20 mouse cellular contexts compared by ENCODE assay signal in genomic region chr8:92902981-92903380, GRCm38 (mm10). TPM values are rescaled to one million over a fixed set of nuclear protein-coding genes. Genes with fewer than 3 reads are reported as not detected.
"Had no signal": no experiment of that assay in that cellular context is flagged by ENCODE, and none has a peak within 500 bp of the region (broad histone marks: within the 10 kb centered on the region; RNA-seq: fewer than 3 reads in every experiment).

No protein-coding gene starts in this region.

- H3K4me2 ChIP-seq: limb, embryonic 12.5 days; liver, embryonic 11.5 days; lung, embryonic 14.5 days; midbrain, embryonic 12.5 days; midbrain, embryonic 15.5 days had no signal

- H3K27ac ChIP-seq: kidney, postnatal 0 days; layer of hippocampus, adult 2 months; limb, embryonic 12.5 days; limb, embryonic 15.5 days; liver, embryonic 14.5 days; macrophage; midbrain, embryonic 12.5 days; midbrain, embryonic 15.5 days had no signal

- ATAC-seq: liver, postnatal 0 days; lung, postnatal 0 days; midbrain, embryonic 15.5 days had no signal

- H3K9me3 ChIP-seq: limb, embryonic 12.5 days; limb, embryonic 15.5 days; midbrain, embryonic 12.5 days; midbrain, embryonic 15.5 days had no signal

- H3K36me3 ChIP-seq: limb, embryonic 15.5 days; midbrain, embryonic 12.5 days; midbrain, embryonic 15.5 days had no signal

- H3K27me3 ChIP-seq: limb, embryonic 12.5 days; limb, embryonic 15.5 days; midbrain, embryonic 12.5 days; midbrain, embryonic 15.5 days had no signal

- H3K4me1 ChIP-seq: limb, embryonic 12.5 days; limb, embryonic 15.5 days; midbrain, embryonic 12.5 days; midbrain, embryonic 15.5 days had no signal

- H3K9ac ChIP-seq: limb, embryonic 12.5 days; limb, embryonic 15.5 days; liver, embryonic 14.5 days; liver, postnatal 0 days; lung, embryonic 14.5 days; midbrain, embryonic 12.5 days; midbrain, embryonic 15.5 days had no signal

- H3K4me3 ChIP-seq: layer of hippocampus, adult 2 months; limb, embryonic 12.5 days; midbrain, embryonic 12.5 days; midbrain, embryonic 15.5 days had no signal

- DNase-seq: kidney, postnatal 25 days; layer of hippocampus, adult 9-11 months; liver, postnatal 0 days; lung, embryonic 14.5 days; thymus, adult 18-20 months; thymus, postnatal 36 days had no signal

RNA-seq across cellular contexts. Expression of gene Capns2, which starts 1.8 kb away (rescaled TPM):
- polyA plus RNA-seq: kidney, postnatal 0 days; liver, postnatal 0 days; lung, postnatal 0 days; macrophage; small intestine, adult 2 months had no signal

RNA-seq across cellular contexts. Expression of gene Slc6a2, which starts 56.9 kb away (rescaled TPM):
- total RNA-seq: megakaryocyte, adult 5-6 weeks had no signal
- polyA plus RNA-seq: liver, postnatal 0 days; macrophage; neural tube, embryonic 11.5 days; neural tube, embryonic 14.5 days; small intestine, adult 2 months had no signal
